Mouse (Mus musculus): ENCODE results near the gene Pik3c2g.

- TF ChIP-seq CTCF (conservative IDR thresholded peaks at IDR 0.05; ENCODE audit: low read length) (no peak), NANOG (IDR thresholded peaks at IDR 0.05; ENCODE audit: borderline replicate concordance, low read length) (no peak), POU5F1 (IDR thresholded peaks at IDR 0.05; ENCODE audit: borderline replicate concordance, low read length) (no peak)
Observed at GRCm38 (mm10) chr6:139841272-139841671, 254.3 kb downstream of the Pik3c2g start.

Measured in E14TG2a.4 (cell line).